Mouse (Mus musculus): ENCODE data around the gene Rxra.

- no peak for TF ChIP-seq CTCF (IDR thresholded peaks at IDR 0.05; ENCODE audit: low read depth, low read length)
- TF ChIP-seq POLR2AphosphoS5 (IDR thresholded peaks at IDR 0.05; ENCODE audit: insufficient replicate concordance, low read depth, low read length), result no peak
Observed at GRCm38 (mm10) chr2:27685917-27686316, 9.7 kb downstream of the Rxra start.
